Mouse (Mus musculus): ENCODE results near the gene Bivm. TPM values are rescaled to one million over a fixed set of nuclear protein-coding genes. Genes with fewer than 3 reads are reported as not detected.

Bivm gene
- polyA plus RNA-seq, 1 experiment from 2014 or later: 3.3 TPM

DNA sequence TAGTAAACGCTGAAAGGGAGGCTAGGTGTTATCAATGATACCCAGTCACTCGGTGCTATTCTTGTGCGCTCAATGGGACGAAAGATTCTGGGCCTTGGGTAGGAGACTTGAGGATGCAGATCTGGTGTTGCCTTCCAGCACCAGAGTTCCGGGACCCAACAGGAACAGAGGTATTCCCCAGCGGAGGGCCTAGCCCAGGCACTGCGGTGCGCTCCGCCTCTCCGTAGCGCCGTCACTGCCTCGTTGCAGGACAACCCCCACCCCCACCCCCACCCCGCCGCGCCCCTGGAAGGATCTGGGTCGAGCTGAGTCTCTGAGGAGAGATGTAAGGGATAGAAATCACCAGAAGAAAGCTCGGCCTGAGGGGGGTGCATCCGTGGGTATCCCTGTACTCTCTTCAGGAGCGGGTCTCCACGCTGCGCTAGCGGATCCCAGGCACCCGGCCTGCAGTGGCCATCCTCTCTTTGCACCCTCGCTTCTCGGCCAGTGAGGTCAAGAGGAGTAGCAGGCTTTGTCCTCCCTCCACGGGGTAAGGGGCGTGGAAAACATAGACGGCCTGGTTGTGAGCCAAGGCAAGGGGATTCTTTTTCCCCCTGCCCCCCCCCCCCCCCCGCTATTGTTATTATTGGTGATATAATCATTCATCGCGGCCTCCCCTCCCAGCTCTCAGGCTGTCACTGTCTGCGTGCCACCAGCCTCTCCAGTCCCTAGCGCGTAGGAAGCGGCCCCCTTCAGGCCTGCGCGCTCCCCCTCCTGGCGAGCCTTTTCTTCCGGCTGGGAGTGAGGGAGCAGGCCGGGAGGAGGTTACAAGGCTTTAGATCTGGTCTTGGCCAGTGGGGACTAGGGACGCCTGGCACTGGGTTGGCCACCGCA, 680 bp downstream of the Bivm start:
- H3K9ac ChIP-seq (replicated peaks): peak overlapping the region; percentile 69
- H3K36me3 ChIP-seq (replicated peaks; ENCODE audit: insufficient read depth, low read length): peaks cover 2% of the 10 kb centered on the region; the same call in 1 of the 2 replicates
- peak overlapping the region; percentile 61 for H3K4me3 ChIP-seq (ENCODE audit: low read depth, low read length)
- H3K27ac ChIP-seq (ENCODE audit: low read depth): peak overlapping the region; percentile 73
- TF ChIP-seq CTCF (IDR thresholded peaks at IDR 0.05; ENCODE audit: low read depth) (peak; percentile 73), EP300 (IDR thresholded peaks at IDR 0.05; ENCODE audit: low read depth) (no peak)
- under 1% methylated on average over 42 of the region's 43 CpGs for WGBS (ENCODE audit: insufficient replicate concordance)
- ATAC-seq (peak; percentile 85), DNase-seq (peak; percentile 82)
- H3K9me3 ChIP-seq (ENCODE audit: low read length): no peaks in the 10 kb centered on the region
- H3K27me3 ChIP-seq (ENCODE audit: insufficient read depth, low read length): no peaks in the 10 kb centered on the region
- H3K4me2 ChIP-seq (ENCODE audit: low read depth, low read length): peak overlapping the region; percentile 81
- peaks cover 6% of the 10 kb centered on the region; the same call in 1 of the 2 replicates for H3K4me1 ChIP-seq (ENCODE audit: insufficient read depth)

DNA sequence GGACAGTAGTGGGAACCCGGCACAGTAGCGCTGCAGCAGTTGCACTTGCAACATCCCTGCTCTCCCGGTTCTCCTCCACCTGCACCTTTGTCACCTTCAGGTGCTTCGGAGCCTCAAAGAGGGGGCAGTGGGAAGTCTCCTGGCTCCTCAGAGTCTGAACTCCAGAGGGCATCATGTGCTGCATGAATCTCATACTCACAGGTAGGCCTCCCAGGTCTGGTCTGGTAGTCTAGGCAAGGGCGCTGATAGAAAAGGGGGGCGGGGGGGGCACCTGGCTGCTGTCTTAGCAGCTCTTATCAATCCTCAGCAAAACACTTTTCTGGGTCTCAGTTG, 1.3 kb downstream of the Bivm start:
- H3K4me1 ChIP-seq (ENCODE audit: insufficient read depth): peaks cover 6% of the 10 kb centered on the region; the same call in 1 of the 2 replicates
- H3K4me2 ChIP-seq (ENCODE audit: low read depth, low read length): peak overlapping the region; percentile 81
- ATAC-seq: no peak
- TF ChIP-seq EP300 (IDR thresholded peaks at IDR 0.05; ENCODE audit: low read depth): no peak
- TF ChIP-seq CTCF (IDR thresholded peaks at IDR 0.05; ENCODE audit: low read depth): no peak
- H3K9me3 ChIP-seq (ENCODE audit: low read length): no peaks in the 10 kb centered on the region
- H3K27ac ChIP-seq (ENCODE audit: low read depth): peak overlapping the region; percentile 73
- WGBS (ENCODE audit: insufficient replicate concordance): 16% methylated on average over 6 of the region's 6 CpGs
- H3K4me3 ChIP-seq (ENCODE audit: low read depth, low read length): peak overlapping the region; percentile 61
- DNase-seq: no peak
- H3K9ac ChIP-seq (replicated peaks): peak overlapping the region; percentile 69
- peaks cover 2% of the 10 kb centered on the region; the same call in 1 of the 2 replicates for H3K36me3 ChIP-seq (replicated peaks; ENCODE audit: insufficient read depth, low read length)
- no peaks in the 10 kb centered on the region for H3K27me3 ChIP-seq (ENCODE audit: insufficient read depth, low read length)

DNA sequence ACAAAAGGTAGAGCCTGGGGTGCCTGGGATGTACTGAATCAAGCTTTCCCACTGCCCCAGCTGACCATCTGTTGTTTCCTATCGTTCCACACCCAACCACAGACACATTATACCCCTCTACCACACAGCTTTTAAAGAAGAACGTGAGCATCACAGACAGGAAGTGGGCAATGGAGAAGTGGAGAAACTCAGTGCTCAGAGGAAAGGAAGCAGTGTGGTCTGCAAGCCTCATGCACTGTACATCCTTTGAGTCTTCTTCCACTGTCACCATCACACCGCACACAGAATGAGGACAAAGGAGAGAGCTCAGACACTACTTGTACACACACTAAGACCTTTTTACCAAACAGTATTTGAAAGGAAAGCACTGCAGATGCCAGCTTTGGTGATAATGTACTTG, 3.5 kb downstream of the Bivm start:
- 36% methylated on average over 3 of the region's 3 CpGs for WGBS (ENCODE audit: insufficient replicate concordance)
- no peaks in the 10 kb centered on the region for H3K27me3 ChIP-seq (ENCODE audit: insufficient read depth, low read length)
- no peak overlapping the region for H3K4me3 ChIP-seq (ENCODE audit: low read depth, low read length)
- peaks cover 6% of the 10 kb centered on the region; the same call in 1 of the 2 replicates for H3K4me1 ChIP-seq (ENCODE audit: insufficient read depth)
- DNase-seq: no peak
- TF ChIP-seq EP300 (IDR thresholded peaks at IDR 0.05; ENCODE audit: low read depth) (no peak), CTCF (IDR thresholded peaks at IDR 0.05; ENCODE audit: low read depth) (no peak)
- peaks cover 3% of the 10 kb centered on the region; the same call in 1 of the 2 replicates for H3K36me3 ChIP-seq (replicated peaks; ENCODE audit: insufficient read depth, low read length)
- H3K9ac ChIP-seq (replicated peaks): no peak overlapping the region
- ATAC-seq: no peak
- H3K9me3 ChIP-seq (ENCODE audit: low read length): no peaks in the 10 kb centered on the region
- no peak overlapping the region for H3K4me2 ChIP-seq (ENCODE audit: low read depth, low read length)
- no peak overlapping the region for H3K27ac ChIP-seq (ENCODE audit: low read depth)

DNA sequence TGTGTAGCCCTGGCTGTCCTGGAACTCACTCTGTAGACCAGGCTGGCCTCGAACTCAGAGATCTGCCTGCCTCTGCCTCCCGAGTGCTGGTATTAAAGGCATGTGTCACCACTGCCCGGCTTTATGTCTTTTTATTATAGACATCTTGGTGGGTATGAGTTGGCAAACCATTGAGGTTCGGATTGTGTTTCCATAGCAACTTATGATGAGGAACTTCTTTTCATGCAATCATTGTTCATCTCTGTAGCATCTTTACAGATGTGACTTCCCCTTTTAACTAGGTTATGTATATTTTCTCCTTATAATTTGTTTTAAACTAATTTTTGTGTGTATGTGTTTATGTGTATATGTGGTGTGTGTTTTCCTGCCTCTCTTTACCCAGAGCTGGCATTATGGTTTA, 6.8 kb downstream of the Bivm start:
- TF ChIP-seq CTCF (IDR thresholded peaks at IDR 0.05; ENCODE audit: low read depth): no peak
- TF ChIP-seq EP300 (IDR thresholded peaks at IDR 0.05; ENCODE audit: low read depth): no peak
- Histone ChIP-seq H3K36me3 (replicated peaks; ENCODE audit: insufficient read depth, low read length) (peaks cover 6% of the 10 kb centered on the region; the same call in 1 of the 2 replicates), H3K27me3 (ENCODE audit: insufficient read depth, low read length) (no peaks in the 10 kb centered on the region), H3K4me1 (ENCODE audit: insufficient read depth) (peaks cover 4% of the 10 kb centered on the region; the same call in 1 of the 2 replicates), H3K9ac (replicated peaks) (no peak overlapping the region), H3K4me3 (ENCODE audit: low read depth, low read length) (no peak overlapping the region), H3K9me3 (ENCODE audit: low read length) (no peaks in the 10 kb centered on the region), H3K27ac (ENCODE audit: low read depth) (no peak overlapping the region), H3K4me2 (ENCODE audit: low read depth, low read length) (no peak overlapping the region)
- no peak for DNase-seq
- ATAC-seq: no peak
- 81% methylated on average over 4 of the region's 4 CpGs for WGBS (ENCODE audit: insufficient replicate concordance)

DNA sequence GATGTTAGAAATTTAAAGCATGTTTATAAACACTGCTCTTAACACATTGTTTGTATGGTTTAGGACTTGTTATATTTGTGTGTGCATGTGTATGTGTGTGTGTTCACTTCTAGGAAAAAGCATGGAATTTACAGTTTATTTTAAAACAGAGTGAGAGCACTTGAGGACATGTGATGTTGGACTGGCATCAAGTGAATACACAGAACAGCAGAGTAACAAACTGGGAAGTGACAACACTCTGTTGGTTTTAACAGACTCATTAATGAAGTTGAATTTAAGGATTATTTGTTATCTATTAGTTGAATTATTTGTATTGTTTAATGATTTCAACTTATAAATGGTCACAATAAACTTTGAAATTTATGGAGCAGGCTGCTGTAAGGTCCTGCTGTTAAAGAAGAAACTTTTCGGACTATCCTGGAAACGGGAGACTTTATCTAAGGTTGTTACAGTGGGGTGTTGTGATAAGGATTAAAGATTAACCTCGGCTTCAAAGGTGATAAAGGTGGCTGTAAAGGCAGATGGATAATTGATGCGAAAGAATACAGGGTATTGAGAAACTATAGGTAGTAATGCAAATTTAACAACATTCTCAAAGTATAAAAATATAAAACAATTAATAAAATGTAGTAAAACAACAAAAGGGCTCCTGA, 11.3 kb downstream of the Bivm start:
- Histone ChIP-seq H3K27me3 (ENCODE audit: insufficient read depth, low read length) (no peaks in the 10 kb centered on the region), H3K36me3 (replicated peaks; ENCODE audit: insufficient read depth, low read length) (peaks cover 6% of the 10 kb centered on the region; the same call in 1 of the 2 replicates), H3K4me2 (ENCODE audit: low read depth, low read length) (no peak overlapping the region), H3K4me3 (ENCODE audit: low read depth, low read length) (no peak overlapping the region), H3K9ac (replicated peaks) (no peak overlapping the region), H3K9me3 (ENCODE audit: low read length) (no peaks in the 10 kb centered on the region), H3K27ac (ENCODE audit: low read depth) (no peak overlapping the region), H3K4me1 (ENCODE audit: insufficient read depth) (no peaks in the 10 kb centered on the region)
- no peak for TF ChIP-seq EP300 (IDR thresholded peaks at IDR 0.05; ENCODE audit: low read depth)
- no peak for TF ChIP-seq CTCF (IDR thresholded peaks at IDR 0.05; ENCODE audit: low read depth)
- ATAC-seq: peak; percentile 62; the same call in 1 of the 2 replicates
- 52% methylated on average over 4 of the region's 4 CpGs for WGBS (ENCODE audit: insufficient replicate concordance)
- DNase-seq: no peak

DNA sequence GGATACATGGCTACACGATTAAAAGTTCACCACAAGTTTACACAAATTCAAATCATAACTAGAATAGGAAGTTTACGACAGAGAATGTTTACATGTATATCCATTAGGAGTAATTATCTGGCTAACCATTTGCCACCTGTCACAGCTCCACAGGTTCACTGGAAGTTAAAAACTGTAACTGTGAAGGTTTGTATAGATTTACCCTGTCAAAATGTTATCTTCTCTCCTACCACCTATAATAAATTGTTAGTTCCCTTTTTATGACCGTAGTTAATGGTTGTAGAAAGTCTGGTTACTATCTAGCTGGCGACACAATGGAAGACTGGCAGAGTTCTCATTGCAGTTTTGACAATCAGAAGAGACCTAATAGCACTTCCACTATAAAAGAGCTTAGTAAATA, 21.5 kb downstream of the Bivm start:
- 72% methylated on average over 4 of the region's 4 CpGs for WGBS (ENCODE audit: insufficient replicate concordance)
- H3K36me3 ChIP-seq (replicated peaks; ENCODE audit: insufficient read depth, low read length): peaks cover 6% of the 10 kb centered on the region; the same call in 1 of the 2 replicates
- no peak overlapping the region for H3K4me2 ChIP-seq (ENCODE audit: low read depth, low read length)
- H3K27me3 ChIP-seq (ENCODE audit: insufficient read depth, low read length): no peaks in the 10 kb centered on the region
- H3K4me3 ChIP-seq (ENCODE audit: low read depth, low read length): no peak overlapping the region
- no peaks in the 10 kb centered on the region for H3K9me3 ChIP-seq (ENCODE audit: low read length)
- H3K9ac ChIP-seq (replicated peaks): no peak overlapping the region
- no peaks in the 10 kb centered on the region for H3K4me1 ChIP-seq (ENCODE audit: insufficient read depth)
- no peak overlapping the region for H3K27ac ChIP-seq (ENCODE audit: low read depth)
- no peak for ATAC-seq
- DNase-seq: no peak
- TF ChIP-seq CTCF (IDR thresholded peaks at IDR 0.05; ENCODE audit: low read depth) (no peak), EP300 (IDR thresholded peaks at IDR 0.05; ENCODE audit: low read depth) (no peak)
